ENCODE assay signal across 8 mouse cellular contexts in the genomic region with DNA sequence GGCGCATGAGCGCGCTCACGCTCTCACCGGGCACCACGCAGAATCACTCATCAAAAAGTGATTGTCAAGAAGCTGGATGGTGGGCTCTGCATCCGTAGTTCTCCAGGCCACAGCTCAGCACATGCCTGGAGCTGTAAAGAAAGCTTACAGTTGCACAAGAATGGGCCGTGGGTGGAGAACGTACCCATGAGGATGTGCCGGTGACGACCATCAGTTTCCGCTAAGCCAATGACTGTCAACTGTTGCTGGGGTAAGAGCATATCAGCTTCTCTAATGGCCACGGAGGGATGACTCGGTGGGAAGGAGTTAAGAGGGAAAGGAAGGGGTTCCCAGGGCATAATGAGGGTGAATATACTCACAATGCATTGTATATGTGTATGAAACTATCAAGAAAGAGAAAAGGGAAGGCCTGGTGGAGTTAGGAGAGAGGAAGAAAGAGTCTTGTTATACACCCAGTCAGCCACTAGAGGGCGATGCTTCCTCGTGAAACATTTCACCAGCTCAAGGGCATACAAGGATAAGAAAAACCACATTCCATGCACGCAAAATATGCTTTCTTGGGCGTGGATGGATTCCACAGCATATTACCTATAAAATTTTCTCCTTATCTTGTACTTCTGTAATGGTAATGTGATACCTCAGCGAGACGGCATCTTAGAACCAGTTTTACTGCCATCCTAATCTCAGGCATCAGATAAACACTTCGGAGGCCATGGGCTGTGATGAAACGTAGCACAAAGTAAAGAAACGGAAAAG. TPM values are rescaled to one million over a fixed set of nuclear protein-coding genes. Genes with fewer than 3 reads are reported as not detected.
DNase-seq lines count a peak whose midpoint lies in the region; ATAC-seq and TF ChIP-seq lines count a peak whose summit lies in the region.

No protein-coding gene starts in this region.

- TF ChIP-seq CTCF in liver, adult 2 months (IDR thresholded peaks at IDR 0.05; ENCODE audit: low read depth, low read length): peak; percentile 71

- H3K27ac ChIP-seq in kidney, embryonic 14.5 days (ENCODE audit: low read depth, low read length): no peak overlapping the region; the same call in 1 of the 2 replicates
- H3K27ac ChIP-seq in liver, adult 2 months (replicated peaks; ENCODE audit: insufficient read depth, low read depth, low read length): no peak overlapping the region

- peak; percentile 39; the same call in 1 of the 2 replicates for ATAC-seq in kidney, embryonic 14.5 days (ENCODE audit: low FRiP score, low TSS enrichment)

- no peaks in the 10 kb centered on the region for H3K36me3 ChIP-seq in kidney, embryonic 14.5 days (ENCODE audit: control insufficient read depth, insufficient read depth, low read length)
- no peaks in the 10 kb centered on the region for H3K36me3 ChIP-seq in liver, adult 2 months (ENCODE audit: control insufficient read depth, insufficient read depth, low read length)

- DNase-seq in urinary bladder, adult 18-20 months (ENCODE audit: low spot score in 2 of 2): peak; percentile 31 to 58
- DNase-seq in urinary bladder, postnatal 10 days (ENCODE audit: low spot score): no peak
- peak; percentile 58 for DNase-seq in c-Kit-positive CD71-positive TER-119-positive erythroid progenitor cells, embryonic 14.5 days (ENCODE audit: low spot score)
- DNase-seq in frontal cortex, postnatal 25 days (ENCODE audit: low spot score in 2 of 2): peak; percentile 36 to 60
- DNase-seq in liver, adult 2 months (ENCODE audit: extremely low read depth, low read depth, low spot score): peak; percentile 43
- peak; percentile 82 for DNase-seq in naive thymus-derived CD4-positive, alpha-beta T cell, adult 2 months (ENCODE audit: low read depth)
- peak; percentile 71 for DNase-seq in urinary bladder, postnatal 25 days (ENCODE audit: low spot score)

- H3K4me3 ChIP-seq in kidney, embryonic 14.5 days (ENCODE audit: low read length): no peak overlapping the region
- no peak overlapping the region for H3K4me3 ChIP-seq in liver, adult 2 months (ENCODE audit: insufficient read depth, low read depth, low read length)

- no peak overlapping the region for H3K4me2 ChIP-seq in kidney, embryonic 14.5 days (replicated peaks; ENCODE audit: low read depth, low read length)

- H3K9me3 ChIP-seq in kidney, embryonic 14.5 days (ENCODE audit: control insufficient read depth, low read length): no peaks in the 10 kb centered on the region

- 51% methylated on average over 23 of the region's 23 CpGs for WGBS in kidney, embryonic 14.5 days
- WGBS in liver, adult 2 months: 49% methylated on average over 23 of the region's 23 CpGs

- no peak for TF ChIP-seq POLR2A in liver, adult 2 months (IDR thresholded peaks at IDR 0.05; ENCODE audit: extremely low read depth, insufficient read depth, low read length)

- no peaks in the 10 kb centered on the region for H3K79me2 ChIP-seq in liver, adult 2 months (ENCODE audit: control insufficient read depth, insufficient read depth, low read length)

- H3K9ac ChIP-seq in kidney, embryonic 14.5 days (ENCODE audit: low read depth, low read length): no peak overlapping the region
- H3K9ac ChIP-seq in liver, adult 2 months (ENCODE audit: low read depth, low read length): no peak overlapping the region

- H3K27me3 ChIP-seq in kidney, embryonic 14.5 days (ENCODE audit: control insufficient read depth, insufficient read depth, low read length): no peaks in the 10 kb centered on the region
- no peaks in the 10 kb centered on the region for H3K27me3 ChIP-seq in liver, adult 2 months (ENCODE audit: control insufficient read depth, insufficient read depth, low read length)

- 0 out of 2 replicates have a peak, but pooled peaks cover 5% of the 10 kb centered on the region for H3K4me1 ChIP-seq in kidney, embryonic 14.5 days (ENCODE audit: control insufficient read depth, insufficient read depth, low read length)
- no peaks in the 10 kb centered on the region for H3K4me1 ChIP-seq in liver, adult 2 months (ENCODE audit: control insufficient read depth, insufficient read depth, low read length)

RNA-seq across cellular contexts. Expression of a gene that starts 50.4 kb away (rescaled TPM):
- polyA plus RNA-seq in kidney, embryonic 14.5 days (2014; fragmentation: Nextera tagmentation; extraction: Ambion mirVana): 32.1 and 36.7 TPM in 2 replicates
- total RNA-seq in liver, adult 2 months (2014; rRNA removed): 0.37 and 0.47 TPM in 2 replicates
- polyA plus RNA-seq in liver, adult 2 months (2012; rRNA removed): 0.73 and 0.86 TPM in 2 replicates

Comparison
In these comparisons a context has a peak if more than half of its experiments do, and no peak if none do; other contexts are left out.
1. RNA of a gene that starts 50.4 kb away (polyA plus RNA-seq): 32.1 to 36.7 TPM in kidney, embryonic 14.5 days; 0.73 to 0.86 TPM in liver, adult 2 months; every median in the first group is over 10 times any median in the second.